Comparison of ENCODE assay signal across 7 mouse cellular contexts in the genomic region with DNA sequence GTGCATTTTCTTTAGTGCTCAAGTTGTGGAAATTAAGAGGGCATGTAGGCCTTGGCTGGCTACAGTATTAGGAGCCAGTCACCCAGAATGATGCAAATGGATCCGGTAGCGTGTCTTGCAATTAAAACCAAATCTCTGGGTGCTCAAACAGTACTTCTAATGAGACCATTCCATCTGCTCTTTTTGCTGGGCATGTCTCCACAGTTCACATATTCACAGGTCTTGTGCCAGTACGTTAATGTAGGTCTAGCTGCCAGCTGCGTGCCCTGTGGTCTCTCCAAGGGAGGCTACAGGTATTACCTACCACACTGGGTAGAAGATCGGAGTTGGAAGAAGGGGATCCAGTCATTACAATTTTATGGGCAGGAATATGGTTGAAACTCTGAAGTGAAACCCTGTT. TPM values are rescaled to one million over a fixed set of nuclear protein-coding genes. Genes with fewer than 3 reads are reported as not detected.
DNase-seq lines count a peak whose midpoint lies in the region; ATAC-seq lines count a peak whose summit lies in the region.

No protein-coding gene starts in this region.

- H3K9ac ChIP-seq in stomach, embryonic 14.5 days (replicated peaks; ENCODE audit: low read depth, low read length): peak overlapping the region; percentile 82

- no peaks in the 10 kb centered on the region for H3K9me3 ChIP-seq in forebrain, embryonic 10.5 days
- no peaks in the 10 kb centered on the region for H3K9me3 ChIP-seq in limb, embryonic 10.5 days (replicated peaks)
- H3K9me3 ChIP-seq in stomach, embryonic 14.5 days (ENCODE audit: control insufficient read depth, low read depth, low read length): no peaks in the 10 kb centered on the region

- peaks cover 54% of the 10 kb centered on the region for H3K4me1 ChIP-seq in forebrain, embryonic 10.5 days
- peaks cover 35% of the 10 kb centered on the region for H3K4me1 ChIP-seq in limb, embryonic 10.5 days
- H3K4me1 ChIP-seq in stomach, embryonic 14.5 days (ENCODE audit: control insufficient read depth, insufficient read depth, low read length): peaks cover 24% of the 10 kb centered on the region

- peak overlapping the region; percentile 92 for H3K27ac ChIP-seq in forebrain, embryonic 10.5 days
- H3K27ac ChIP-seq in limb, embryonic 10.5 days: peak overlapping the region; percentile 96
- peak overlapping the region; percentile 98 for H3K27ac ChIP-seq in stomach, embryonic 14.5 days (ENCODE audit: low read length)

- peaks cover 53% of the 10 kb centered on the region for H3K36me3 ChIP-seq in forebrain, embryonic 10.5 days (replicated peaks)
- peaks cover 50% of the 10 kb centered on the region for H3K36me3 ChIP-seq in limb, embryonic 10.5 days
- peaks cover 11% of the 10 kb centered on the region; the same call in 1 of the 2 replicates for H3K36me3 ChIP-seq in stomach, embryonic 14.5 days (ENCODE audit: control insufficient read depth, insufficient read depth, low read length)

- H3K4me3 ChIP-seq in forebrain, embryonic 10.5 days: peak overlapping the region; percentile 75
- H3K4me3 ChIP-seq in limb, embryonic 10.5 days: peak overlapping the region; percentile 62
- peak overlapping the region; percentile 70 for H3K4me3 ChIP-seq in stomach, embryonic 14.5 days (ENCODE audit: low read depth, low read length)

- H3K27me3 ChIP-seq in forebrain, embryonic 10.5 days (ENCODE audit: poor library complexity, severe bottlenecking): no peaks in the 10 kb centered on the region
- no peaks in the 10 kb centered on the region for H3K27me3 ChIP-seq in limb, embryonic 10.5 days (ENCODE audit: low read depth, poor library complexity, severe bottlenecking)
- H3K27me3 ChIP-seq in stomach, embryonic 14.5 days (ENCODE audit: control insufficient read depth, insufficient read depth, low read length): no peaks in the 10 kb centered on the region

- ATAC-seq in stomach, embryonic 14.5 days (ENCODE audit: insufficient number of reproducible peaks, insufficient read depth, low FRiP score, low read depth): no peak

- 42% methylated on average over 5 of the region's 5 CpGs for WGBS in forebrain, embryonic 10.5 days
- 49% methylated on average over 5 of the region's 5 CpGs for WGBS in limb, embryonic 10.5 days
- 16% methylated on average over 5 of the region's 5 CpGs for WGBS in stomach, embryonic 14.5 days

- peak overlapping the region; percentile 96 for H3K4me2 ChIP-seq in stomach, embryonic 14.5 days (replicated peaks; ENCODE audit: low read depth, low read length)

- DNase-seq in retina, embryonic 14.5 days (ENCODE audit: low spot score): peak; percentile 37
- no peak for DNase-seq in retina, postnatal 1 day
- no peak for DNase-seq in forebrain, embryonic 10.5 days (ENCODE audit: extremely low spot score, low spot score)
- peak; percentile 47 for DNase-seq in limb, embryonic 10.5 days (ENCODE audit: low spot score)
- no peak for DNase-seq in adrenal gland, adult 8-10 months
- no peak for DNase-seq in right cerebral cortex, postnatal 4 days

RNA-seq across cellular contexts. Expression of a gene that starts 17.9 kb away (rescaled TPM):
- polyA plus RNA-seq in forebrain, embryonic 10.5 days (2016; fragmentation: Nextera tagmentation; extraction: Ambion mirVana): 890 and 940 TPM in 2 replicates
- 907 and 916 TPM in 2 replicates for polyA plus RNA-seq in limb, embryonic 10.5 days (2016; fragmentation: Nextera tagmentation; extraction: Ambion mirVana)
- 685 and 701 TPM in 2 replicates for polyA plus RNA-seq in stomach, embryonic 14.5 days (2014; fragmentation: Nextera tagmentation; extraction: Ambion mirVana)
- total RNA-seq in adrenal gland, adult 8-10 months (2022): 100 to 1,000 TPM; 293 to 348 (median 309) TPM

RNA-seq across cellular contexts. Expression of a gene that starts 19.4 kb away (rescaled TPM):
- polyA plus RNA-seq in forebrain, embryonic 10.5 days (2016; fragmentation: Nextera tagmentation; extraction: Ambion mirVana): 2.0 and 2.5 TPM in 2 replicates
- 3.4 and 3.6 TPM in 2 replicates for polyA plus RNA-seq in limb, embryonic 10.5 days (2016; fragmentation: Nextera tagmentation; extraction: Ambion mirVana)
- 4.4 and 5.0 TPM in 2 replicates for polyA plus RNA-seq in stomach, embryonic 14.5 days (2014; fragmentation: Nextera tagmentation; extraction: Ambion mirVana)
- not detected for total RNA-seq in adrenal gland, adult 8-10 months (2022)

RNA-seq across cellular contexts. Expression of a gene that starts 56.1 kb away (rescaled TPM):
- polyA plus RNA-seq in forebrain, embryonic 10.5 days (2016; fragmentation: Nextera tagmentation; extraction: Ambion mirVana): 13.6 and 14.8 TPM in 2 replicates
- 14.6 and 17.3 TPM in 2 replicates for polyA plus RNA-seq in limb, embryonic 10.5 days (2016; fragmentation: Nextera tagmentation; extraction: Ambion mirVana)
- polyA plus RNA-seq in stomach, embryonic 14.5 days (2014; fragmentation: Nextera tagmentation; extraction: Ambion mirVana): 7.1 and 7.6 TPM in 2 replicates
- total RNA-seq in adrenal gland, adult 8-10 months (2022): 1 to 10 TPM; 1.9 to 5.6 (median 5.0) TPM

Comparison
In these comparisons a context has a peak if more than half of its experiments do, and no peak if none do; other contexts are left out.
1. DNase-seq: peak in retina, embryonic 14.5 days (single experiment) and limb, embryonic 10.5 days (single experiment); none in retina, postnatal 1 day (single experiment), forebrain, embryonic 10.5 days (single experiment), adrenal gland, adult 8-10 months (single experiment) and right cerebral cortex, postnatal 4 days (single experiment).
2. Peak in every context shown above with its lines, with median percentiles within 50 percentile points of each other: H3K27ac ChIP-seq and H3K4me3 ChIP-seq.